Mouse (Mus musculus) heart, adult 8-10 months (tissue): ENCODE data around the gene Prkag2. TPM values are rescaled to one million over a fixed set of nuclear protein-coding genes. Genes with fewer than 3 reads are reported as not detected.
A peak's percentile ranks its signal among the peaks of the same experiment; 100 is the strongest.
"Not testable (repeated sequence)": the region's sequence is repeated elsewhere in the genome, so short reads cannot be mapped to it uniquely, and the experiment has no call there.

Source experiments
- DNase-seq: peaks from one replicate; pipeline ENCODE4 v3.0.0; 2022; ENCODE audit warnings: low spot score
- total RNA-seq, 4 experiments: library from RNA; stranded (reverse); gene quantifications; 2 replicates each; pipeline ENCODE4 v1.2.4; 2022

Prkag2 gene
- total RNA-seq, 4 experiments from 2014 or later = 26.9 to 39.0 (median 30.5) TPM

DNA sequence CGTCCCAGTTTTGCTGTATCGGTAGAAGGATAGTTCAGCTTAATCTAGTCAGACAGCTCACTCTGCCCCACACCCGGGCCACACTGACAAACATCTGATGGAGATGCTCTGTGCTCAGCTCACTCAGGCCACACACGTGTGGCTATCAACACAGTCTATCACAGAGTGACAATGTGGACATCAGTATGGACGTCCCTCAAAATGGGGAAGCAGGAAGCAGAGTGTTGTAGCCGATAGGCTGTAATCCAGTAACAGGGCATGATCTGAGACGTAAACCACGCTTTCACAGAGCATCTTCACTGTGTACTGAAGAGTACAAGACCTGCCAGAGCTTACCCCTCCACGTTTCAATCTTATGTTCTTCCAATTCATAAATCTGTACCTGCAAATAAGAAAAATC, 223.8 kb downstream of the Prkag2 start:
- DNase-seq = no peak

DNA sequence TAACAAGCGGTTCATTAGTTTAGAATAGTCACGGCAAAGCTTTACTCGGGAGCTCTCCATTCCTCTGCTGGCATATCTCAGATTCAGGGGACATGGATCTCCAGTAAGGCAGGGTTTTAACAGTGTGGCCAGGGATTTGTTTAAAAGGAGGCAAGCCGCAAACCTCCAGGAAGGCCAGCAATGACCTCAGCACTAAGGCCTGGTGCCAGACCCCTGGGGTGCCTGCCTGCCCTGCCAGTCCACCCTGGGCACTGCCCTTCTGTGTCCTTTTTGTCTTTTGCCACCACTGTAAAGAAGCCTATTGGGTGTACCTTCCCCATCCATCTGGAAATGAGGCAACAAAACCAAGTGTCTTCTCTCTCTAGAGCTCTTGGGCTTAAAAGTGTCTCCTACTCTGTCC, 226.3 kb downstream of the Prkag2 start:
- no peak for DNase-seq

DNA sequence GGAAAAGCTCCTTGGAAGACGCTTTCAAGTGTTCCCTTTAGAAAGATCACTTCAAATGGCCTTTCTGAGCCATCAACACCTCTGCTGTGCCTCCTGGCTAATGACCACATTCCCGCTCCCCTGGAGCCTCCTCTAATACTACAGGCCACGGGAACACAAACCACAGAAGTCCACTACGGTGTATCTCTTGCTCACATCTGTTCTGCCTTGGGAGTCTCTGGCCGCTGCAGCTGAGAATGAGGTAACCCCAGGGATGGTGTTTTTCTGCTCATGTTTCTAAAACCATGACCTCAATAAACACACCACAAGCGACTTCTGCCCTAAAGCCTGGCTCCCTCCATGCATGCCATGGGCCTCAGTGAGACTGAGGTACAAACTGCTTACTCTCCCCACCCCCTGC, 227.2 kb downstream of the Prkag2 start:
- no peak for DNase-seq

DNA sequence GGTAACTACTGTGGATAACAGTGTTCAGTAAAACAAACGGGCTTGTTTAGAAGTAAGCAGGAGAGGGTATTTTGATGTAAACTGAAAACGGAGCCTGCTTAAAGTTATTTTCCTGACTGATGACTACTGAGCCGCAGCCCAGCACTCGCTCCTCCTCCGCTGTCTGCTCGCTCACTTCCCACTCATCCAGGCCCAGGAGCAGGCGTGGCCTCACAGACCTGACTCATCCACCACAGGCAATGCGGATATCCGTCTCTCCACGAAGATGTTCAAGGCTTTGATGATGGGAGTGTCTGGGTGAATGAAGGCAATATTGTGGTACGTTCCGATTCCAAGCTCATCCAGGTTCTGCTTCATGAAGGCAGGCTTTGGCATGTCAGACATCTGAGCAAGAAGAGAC, 229.2 kb downstream of the Prkag2 start:
- DNase-seq = no peak

DNA sequence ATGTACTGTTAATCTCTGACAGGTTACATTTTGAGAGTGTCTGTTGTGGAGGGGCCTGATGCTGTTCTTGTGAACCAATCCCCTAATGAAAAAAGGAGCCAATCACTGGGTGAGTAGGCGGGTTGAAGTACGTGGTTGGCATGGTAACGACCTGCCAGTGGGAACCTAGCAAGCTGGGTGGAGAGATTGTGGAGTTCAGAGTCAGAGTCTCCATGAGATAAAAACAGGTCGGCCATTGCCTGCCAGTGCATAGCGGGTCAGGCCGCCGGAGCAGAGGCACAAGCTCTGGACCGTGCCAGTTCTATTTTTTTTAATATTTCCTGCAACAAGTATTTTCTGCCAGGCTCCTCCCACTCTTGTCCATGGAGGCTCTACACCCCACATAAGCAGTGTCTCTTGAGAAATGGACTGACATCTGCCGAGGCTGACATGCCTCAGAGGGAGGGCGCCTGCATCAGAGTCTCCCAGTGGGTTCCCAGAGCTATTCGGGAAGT, 230.6 kb downstream of the Prkag2 start:
- no peak for DNase-seq

DNA sequence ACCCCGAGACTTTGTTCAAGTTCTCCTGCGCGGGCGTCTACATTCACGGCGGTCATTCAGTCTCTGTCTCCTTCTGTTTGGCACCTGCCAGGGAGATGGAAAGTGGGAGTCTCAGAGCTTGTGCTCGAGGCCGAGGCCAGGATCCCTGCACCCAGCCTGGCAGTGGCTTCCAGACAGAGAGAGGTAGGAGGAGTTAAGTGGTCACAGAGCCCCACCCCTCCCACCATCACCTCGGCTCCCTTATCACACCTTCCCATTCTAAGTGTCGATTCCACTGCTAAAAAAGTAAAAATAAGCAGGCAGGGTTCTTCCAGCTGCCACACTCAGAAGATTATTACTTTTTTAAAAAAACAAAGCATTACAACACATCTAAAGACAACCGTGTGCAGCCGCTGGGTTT, 236.6 kb downstream of the Prkag2 start:
- DNase-seq = no peak

DNA sequence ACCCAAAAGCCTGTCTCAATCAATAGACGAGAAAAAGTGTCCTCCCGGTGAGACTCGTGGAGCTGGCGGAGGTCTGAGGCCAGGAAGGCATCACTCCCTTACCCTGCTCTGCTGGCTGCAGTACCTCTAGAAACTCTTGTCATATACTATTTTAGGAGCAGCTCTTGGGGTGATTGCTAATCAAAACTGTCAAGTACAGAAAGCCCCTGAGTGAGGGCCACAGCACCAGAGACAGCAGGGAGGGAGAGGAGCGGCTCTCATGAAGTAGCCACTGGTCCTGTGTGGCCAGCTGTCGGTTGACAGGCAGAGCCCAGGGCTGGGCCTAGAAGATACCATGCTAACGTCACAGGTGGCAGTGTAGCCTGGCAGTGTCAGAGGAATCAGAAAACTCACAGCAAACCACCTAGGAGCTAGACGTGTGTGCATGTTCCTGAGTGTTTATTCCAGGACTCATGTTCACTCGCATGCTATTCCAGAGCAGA, 239.0 kb downstream of the Prkag2 start:
- DNase-seq = no peak

DNA sequence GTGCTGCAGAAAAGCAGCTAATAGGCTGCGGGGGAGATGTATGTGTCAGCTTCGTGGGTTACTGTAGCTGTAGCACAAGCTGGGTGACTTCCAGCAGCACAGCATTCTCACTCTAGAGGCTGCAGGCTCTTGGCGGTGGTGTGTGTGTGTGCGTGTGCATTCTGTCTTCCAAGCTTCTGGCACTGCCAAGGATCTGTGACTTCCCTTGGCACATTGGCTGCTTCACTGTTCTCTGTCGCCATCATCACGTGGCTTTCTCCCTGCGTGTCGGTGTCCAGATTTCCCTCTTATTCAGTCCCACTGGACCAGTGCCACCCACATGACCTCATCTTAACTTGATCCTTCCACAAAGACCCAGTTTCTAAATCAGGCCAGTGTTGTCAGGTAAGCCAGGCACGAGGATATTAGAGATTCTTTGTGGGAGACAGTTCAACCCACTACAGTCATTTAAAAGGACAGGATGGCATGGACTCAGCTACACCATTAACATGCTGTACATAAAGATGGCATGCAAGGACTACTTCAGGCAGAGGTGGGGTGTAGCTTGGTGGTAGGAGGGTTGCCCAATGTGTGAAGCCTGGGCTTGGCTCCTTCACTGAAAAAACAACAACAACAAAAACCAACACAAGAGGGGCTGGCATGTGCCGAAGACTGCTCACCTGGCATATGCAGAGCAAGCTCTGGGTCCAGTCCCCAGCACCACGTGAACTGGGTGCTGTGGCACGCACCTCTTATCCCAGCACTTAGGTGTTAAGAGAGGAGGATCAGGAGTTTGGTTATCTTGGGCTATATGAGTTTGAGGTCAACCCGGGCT, 239.6 kb downstream of the Prkag2 start:
- DNase-seq = peak; percentile 49

DNA sequence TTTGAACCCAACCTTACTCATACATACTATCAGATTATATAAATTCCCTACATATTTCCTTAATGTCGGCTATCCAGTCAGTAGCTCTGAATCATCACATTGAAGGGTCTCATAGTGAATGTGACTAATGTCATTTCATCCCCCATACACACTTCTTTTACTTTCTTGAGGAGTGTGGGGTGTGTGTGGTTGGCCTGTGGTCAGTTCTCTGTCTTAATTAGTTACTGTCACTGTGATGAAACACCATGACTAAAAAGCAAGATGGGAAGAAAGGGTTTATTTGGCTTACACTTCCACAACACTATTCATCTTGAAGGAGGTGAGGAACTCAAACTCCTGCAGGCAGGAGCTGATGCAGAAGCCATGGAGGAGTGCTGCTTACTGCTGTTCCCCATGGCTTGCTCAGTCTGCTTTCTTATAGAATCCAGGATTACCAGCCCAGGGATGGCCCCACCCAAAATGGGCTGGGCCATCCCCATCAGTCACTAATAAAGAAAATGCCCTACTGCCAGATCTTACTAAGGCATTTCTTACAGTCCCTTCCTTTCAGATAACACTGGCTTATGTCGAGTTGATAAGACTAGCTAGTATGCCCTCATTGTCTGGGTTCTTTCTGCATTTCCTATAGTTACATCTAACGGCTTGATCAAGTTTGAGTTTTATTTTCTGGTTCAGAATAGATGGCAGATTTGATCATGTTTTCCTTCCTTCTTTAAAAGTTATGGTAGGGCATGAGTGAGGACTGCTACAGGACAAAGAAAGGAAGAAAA, 240.5 kb downstream of the Prkag2 start:
- no peak for DNase-seq

DNA sequence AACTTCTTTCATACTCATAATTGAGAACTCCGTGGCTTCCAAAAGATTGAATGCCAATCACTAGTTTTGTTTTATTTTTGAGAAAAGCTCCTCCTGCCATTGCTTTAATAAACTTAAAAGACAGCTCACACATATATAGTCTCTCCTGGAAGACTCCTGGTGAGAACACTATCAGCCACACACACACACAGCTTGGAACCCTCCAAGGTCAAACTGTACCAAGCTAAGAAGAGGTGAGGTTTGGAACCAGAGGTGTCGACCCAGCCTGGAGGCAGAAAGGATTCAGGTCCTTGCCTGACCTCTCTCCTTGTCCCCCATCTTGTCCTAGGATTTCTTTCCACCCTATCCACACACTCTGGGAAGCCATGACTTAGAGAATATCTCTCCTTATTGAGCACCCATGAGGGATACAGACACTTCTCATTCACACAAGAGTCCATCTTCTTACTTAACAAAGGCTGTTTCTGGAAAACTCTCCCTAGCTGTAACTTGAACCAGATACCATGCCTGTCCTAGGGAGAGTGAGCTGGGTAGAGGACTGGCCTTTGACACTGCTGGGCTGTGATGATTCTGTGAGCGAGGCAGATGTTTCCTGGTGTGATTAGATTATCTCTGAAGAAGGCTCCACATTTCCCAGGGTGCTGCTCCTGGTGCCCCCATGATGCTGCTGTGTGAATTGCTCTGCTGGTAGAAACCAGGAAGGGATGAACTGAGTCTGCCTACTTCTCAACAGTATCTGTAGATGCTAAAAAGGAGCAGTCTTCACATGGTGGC, 245.4 kb downstream of the Prkag2 start:
- DNase-seq = no peak

DNA sequence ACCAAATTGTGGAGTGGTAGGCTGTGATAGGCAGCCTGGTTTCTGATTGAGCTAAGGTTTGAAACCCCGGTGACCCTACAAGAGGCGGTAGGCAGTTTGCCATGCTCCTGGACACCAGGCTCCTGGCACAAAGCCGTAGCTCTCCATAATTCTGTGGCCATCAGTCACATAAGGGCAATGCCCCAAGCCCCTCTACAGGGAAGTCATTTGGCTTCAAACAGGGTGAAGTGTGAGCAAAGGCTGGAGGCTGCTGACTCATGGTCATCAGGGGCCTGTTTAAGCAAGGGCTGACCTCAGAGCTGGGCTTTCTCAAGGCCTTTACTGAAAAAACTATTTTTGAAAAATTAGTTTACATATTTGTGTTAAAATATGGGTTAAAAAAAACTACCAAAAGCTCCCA, 246.2 kb downstream of the Prkag2 start:
- no peak for DNase-seq

DNA sequence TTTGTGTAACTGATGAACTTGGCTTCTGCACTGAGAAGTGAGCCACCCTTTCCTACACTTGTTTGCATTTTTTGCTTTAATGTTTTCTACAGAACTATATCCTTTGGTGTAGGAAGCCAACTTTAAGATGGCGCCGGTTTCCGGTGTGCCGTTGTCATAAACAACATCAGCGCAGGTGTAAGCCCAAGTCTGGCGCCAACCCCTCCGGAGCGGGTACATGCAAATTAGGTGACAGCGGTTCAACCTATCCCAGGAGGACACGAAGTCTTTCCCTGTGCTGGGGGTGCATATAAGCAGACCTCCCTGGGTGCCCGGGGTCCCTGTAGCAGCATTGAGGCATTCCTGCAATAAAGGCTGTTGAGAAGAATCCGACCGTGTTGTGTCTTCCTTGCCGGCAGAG, 252.2 kb downstream of the Prkag2 start:
- DNase-seq = not testable (repeated sequence)

DNA sequence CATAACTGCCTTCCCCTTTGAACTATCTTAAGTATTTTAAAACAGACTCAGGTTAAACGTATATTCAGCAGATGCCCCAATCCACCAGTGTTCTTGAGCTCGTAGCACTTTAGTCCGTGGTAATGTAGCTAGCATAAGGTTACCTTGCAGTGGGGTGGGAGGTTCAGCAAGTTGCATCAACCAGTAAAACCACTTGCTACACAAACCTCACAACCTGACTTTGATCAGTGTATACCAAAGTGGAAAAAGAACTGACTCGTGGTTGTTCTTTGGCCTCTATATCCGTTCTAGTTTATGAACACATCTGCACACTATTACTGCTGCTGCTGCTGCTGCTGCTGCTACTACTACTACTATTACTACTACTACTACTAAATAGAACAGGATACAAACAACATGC, 256.6 kb downstream of the Prkag2 start:
- DNase-seq = no peak

DNA sequence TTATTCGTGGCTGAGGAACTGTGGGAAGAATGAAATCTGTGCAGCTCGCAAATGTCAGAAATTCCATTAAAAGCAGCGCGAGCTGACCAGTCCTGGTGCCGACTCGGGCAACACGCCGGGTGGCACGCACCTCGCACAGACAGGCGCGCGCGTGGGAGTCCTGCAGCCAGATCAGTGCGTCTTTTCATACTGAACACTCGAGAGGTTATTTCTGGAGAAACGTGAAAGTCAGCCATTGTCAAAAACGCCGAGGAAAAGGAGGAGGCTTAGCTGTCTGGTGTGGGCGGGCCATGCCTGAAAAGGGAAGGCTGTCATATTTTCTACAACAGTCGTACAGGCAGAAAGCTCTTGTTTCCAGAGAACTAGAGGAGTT, 257.4 kb downstream of the Prkag2 start:
- no peak for DNase-seq

DNA sequence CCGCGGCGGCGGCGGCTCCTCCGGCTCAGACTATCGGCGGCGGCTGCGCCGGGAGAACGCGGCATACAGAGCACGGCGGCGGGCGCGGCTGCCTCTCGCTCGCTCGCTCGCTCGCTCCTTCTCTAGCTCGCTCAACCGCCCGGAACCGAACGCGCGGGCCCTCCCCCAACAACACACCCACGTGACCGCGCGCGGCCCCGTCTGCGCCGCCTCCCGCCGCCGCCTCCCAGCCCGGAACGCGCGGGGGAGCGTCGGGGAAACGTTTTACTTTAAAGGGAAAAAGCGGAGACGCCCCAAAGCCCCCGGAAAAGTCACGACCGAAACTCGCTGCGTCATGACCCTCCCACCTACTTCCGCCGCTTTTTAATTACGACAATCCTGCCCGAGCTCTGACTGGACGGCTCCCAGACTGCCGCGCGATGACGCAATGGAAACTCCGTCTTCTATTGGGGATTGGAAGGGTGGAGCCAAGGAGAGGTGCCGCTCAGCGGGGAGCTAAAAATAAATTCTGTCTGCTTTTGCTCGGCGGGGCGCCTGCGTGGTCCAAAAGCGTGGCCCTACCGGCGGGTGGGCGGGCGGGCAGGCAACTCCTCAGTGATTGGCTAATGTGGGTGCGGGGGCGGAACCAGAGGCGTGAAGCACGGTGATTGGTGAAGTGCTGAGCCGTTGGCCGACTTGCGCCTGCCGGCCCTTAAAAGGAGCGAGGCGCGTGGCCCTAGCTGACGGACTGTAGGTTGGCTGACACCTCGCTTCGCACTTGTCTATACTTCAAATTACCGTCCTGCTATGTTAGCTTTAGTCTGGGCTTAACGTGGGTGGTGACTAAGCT, 258.0 kb downstream of the Prkag2 start, which contains the start of gene Rheb:
Rheb (minus strand) TSS at position 351 of the 829 bp plus-strand sequence.
- DNase-seq = peak; percentile 99

DNA sequence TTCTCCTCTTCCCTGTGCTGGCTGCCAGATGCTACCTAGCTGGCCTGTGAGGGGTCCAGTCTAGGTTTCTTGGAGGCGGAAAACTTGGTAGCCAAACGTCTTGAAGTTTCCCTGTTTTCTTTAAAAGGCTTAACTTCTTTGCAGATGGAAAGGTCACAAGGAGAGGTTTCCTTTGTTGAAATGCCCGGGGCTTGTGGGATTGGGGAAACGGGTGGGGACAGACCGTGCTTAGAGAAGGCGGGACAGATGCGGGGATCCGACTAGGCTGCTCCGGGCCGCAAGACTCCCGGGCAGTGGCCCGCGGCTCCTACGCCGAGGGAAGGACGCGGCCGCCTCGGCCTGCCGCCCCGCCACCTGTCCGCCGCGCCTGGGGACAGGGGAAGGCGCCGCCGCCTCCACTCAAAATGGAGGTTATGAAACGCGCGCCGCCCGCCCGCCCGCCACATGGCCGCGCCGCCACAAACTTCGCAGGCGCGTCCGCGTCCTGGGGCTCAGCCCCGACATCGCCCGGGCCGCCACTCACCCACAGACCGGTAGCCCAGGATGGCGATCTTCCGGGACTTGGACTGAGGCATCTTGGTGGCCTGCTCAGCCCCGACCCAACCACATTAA, 258.7 kb downstream of the Prkag2 start:
- peak; percentile 27 for DNase-seq

DNA sequence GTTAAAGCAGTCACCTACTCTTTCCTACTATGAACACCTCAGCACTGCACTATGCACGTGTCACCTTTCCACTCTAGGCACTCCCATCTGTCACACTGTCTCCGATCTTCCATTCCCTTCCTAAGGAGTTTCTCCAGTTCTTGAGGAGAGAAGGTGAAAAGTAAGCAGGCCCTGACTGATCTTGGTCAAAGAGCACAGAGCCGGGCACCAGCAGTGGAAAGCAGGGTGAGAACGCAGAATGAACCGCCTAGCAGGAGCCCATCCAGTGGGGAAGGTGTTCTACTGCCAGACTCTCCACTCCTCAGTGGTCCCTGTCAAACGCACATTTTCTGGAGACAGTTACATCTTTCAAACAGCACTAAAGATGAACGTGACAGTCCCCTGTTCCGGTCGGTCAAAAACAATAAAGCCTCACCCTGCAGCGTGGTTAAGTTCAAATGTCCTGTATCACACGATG, 259.4 kb downstream of the Prkag2 start:
- no peak for DNase-seq

DNA sequence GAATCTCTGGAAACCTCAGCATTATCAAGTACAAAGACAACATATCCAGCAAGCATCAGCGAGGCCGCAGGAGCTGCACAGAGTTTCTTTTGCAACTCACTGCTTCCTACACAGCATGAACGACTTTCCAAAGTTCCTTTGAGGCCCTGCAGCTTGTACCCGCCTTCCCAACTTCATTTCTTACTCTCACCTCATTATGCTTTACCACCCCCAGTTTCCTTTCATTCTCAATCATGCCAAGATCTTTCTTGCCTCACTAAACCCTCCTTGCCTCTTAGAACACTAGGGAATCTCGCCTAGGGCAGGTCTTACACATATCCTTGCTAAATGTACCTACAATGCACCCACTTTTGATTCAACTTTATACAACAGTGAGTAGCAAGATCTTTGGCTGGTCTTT, 266.0 kb downstream of the Prkag2 start:
- no peak for DNase-seq

DNA sequence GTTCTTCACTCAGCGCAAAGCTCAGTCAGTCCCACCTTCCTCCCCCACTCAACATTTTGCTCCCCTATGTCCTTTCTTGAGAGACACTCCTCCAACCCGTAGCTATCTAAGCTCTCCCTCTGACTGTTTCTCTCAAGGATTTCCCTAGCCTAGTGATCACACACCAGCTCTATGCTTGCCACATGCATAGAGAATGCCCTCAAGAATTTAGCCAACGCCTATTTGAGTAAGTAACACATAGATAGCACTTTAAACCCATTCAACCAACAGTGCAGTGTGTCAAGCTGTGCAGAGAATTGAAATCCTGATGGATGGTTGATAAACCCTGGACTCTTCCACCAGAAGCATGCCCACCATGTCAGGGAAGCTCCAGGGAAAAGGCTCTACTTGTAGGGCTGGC, 268.5 kb downstream of the Prkag2 start:
- no peak for DNase-seq

DNA sequence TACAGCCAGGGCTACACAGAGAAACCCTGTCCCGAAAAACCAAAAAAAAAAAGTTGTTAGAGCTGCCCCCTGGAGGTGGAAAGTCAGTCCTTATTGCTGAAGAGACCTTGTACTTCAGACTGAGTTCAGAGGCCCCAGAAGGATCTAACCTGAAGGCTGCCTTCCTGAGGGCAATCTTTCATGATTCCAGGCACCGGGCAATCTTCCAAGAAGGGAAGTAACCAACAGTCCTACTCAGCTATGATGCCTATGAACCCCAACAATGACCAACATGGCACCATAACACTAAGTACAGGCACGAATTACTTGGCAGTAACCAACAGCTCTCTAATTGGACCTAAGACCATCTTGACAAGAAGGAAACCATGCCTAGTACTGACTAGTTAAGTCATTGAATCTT, 272.0 kb downstream of the Prkag2 start:
- no peak for DNase-seq

DNA sequence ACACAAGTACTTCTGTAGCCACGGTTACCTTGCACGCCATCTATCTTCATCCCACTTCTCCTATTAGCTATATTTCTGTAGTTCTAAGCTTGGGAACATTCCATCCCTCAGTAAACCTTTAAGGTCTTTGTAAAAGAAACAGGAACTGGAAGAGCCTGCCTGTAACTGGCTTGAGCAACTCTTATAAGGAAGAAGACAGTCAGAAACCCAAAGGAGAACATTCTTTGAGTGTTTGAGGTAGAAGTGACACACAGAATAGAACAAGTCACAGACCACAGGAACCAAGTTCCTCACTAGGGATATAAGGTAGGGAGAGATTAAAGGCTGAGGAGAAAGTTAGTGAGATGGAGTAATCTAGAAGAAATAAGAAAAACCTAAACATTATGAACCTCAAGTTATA, 273.3 kb downstream of the Prkag2 start:
- no peak for DNase-seq
